Mouse (Mus musculus): ENCODE data around the gene Trf.

GRCm38 (mm10) chr9:103252906-103253305 lies 22.7 kb upstream of the Trf start:
- TF ChIP-seq CTCF (conservative IDR thresholded peaks at IDR 0.05 in 1 of 2, IDR thresholded peaks at IDR 0.05 in 1 of 2; ENCODE audit: low read depth in 2 of 2, low read length in 2 of 2) = no peak
- no peak for TF ChIP-seq ZC3H11A (IDR thresholded peaks at IDR 0.05; ENCODE audit: low read depth, low read length)
- TF ChIP-seq NRF1 (IDR thresholded peaks at IDR 0.05; ENCODE audit: low read depth, low read length) = no peak
- TF ChIP-seq POLR2A (IDR thresholded peaks at IDR 0.05; ENCODE audit: low read depth, low read length) = no peak
- TF ChIP-seq EP300 (IDR thresholded peaks at IDR 0.05; ENCODE audit: low read length) = no peak
- no peak for TF ChIP-seq BHLHE40 (IDR thresholded peaks at IDR 0.05; ENCODE audit: low read depth, low read length)
- TF ChIP-seq MAFK (IDR thresholded peaks at IDR 0.05; ENCODE audit: insufficient replicate concordance, low read length) = no peak
- TF ChIP-seq MAZ (IDR thresholded peaks at IDR 0.05; ENCODE audit: low read depth, low read length) = no peak
- no peak for TF ChIP-seq RCOR1 (conservative IDR thresholded peaks at IDR 0.05; ENCODE audit: low read depth, low read length)
- no peak for TF ChIP-seq RAD21 (IDR thresholded peaks at IDR 0.05; ENCODE audit: low read depth, low read length)

Data from CH12.LX (cell line).